Mouse (Mus musculus) heart, postnatal 36 days (tissue): ENCODE results near the gene Gm2a. TPM values are rescaled to one million over a fixed set of nuclear protein-coding genes. Genes with fewer than 3 reads are reported as not detected.
"Not testable (repeated sequence)": the region's sequence is repeated elsewhere in the genome, so short reads cannot be mapped to it uniquely, and the experiment has no call there.

Source experiments
- DNase-seq, 2 experiments: peaks; one replicate each; pipeline ENCODE4 v3.0.0; 2021 to 2022
- intact Hi-C: fragments of 180-260 bp; cut with DNase I; formaldehyde crosslinking; loops from one replicate; pipeline ENCODE4 v1.15.1; 2025
- total RNA-seq, 2 experiments: library from RNA; stranded (reverse); gene quantifications; 2 replicates each; pipeline ENCODE4 v1.2.3; 2021

Gm2a gene
- total RNA-seq, 2 experiments from 2014 or later = 10.8 to 11.8 TPM

DNA sequence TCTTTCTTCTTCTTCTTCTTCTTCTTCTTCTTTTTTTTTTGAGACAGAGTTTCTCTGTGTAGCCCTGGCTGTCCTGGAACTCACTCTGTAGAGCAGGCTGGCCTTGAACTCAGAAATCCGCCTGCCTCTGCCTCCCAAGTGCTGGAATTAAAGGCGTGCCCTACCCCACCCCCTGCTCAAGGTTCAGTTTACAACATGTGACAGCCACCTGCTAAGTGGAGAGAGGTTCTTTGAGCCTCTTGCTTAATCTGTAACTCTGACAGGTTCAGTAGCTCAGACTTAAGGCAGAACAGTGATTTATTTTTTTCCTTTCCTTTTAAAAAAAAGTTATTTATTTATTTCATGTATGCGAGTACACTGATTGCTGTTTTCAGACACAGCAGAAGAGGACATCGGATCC is 1.6 kb upstream of the Gm2a start:
- intact Hi-C loops = loop anchor here (10.0 kb wide), 1 partner anchor 359 kb away; no protein-coding TSS in a partner anchor
- not testable (repeated sequence) for DNase-seq

DNA sequence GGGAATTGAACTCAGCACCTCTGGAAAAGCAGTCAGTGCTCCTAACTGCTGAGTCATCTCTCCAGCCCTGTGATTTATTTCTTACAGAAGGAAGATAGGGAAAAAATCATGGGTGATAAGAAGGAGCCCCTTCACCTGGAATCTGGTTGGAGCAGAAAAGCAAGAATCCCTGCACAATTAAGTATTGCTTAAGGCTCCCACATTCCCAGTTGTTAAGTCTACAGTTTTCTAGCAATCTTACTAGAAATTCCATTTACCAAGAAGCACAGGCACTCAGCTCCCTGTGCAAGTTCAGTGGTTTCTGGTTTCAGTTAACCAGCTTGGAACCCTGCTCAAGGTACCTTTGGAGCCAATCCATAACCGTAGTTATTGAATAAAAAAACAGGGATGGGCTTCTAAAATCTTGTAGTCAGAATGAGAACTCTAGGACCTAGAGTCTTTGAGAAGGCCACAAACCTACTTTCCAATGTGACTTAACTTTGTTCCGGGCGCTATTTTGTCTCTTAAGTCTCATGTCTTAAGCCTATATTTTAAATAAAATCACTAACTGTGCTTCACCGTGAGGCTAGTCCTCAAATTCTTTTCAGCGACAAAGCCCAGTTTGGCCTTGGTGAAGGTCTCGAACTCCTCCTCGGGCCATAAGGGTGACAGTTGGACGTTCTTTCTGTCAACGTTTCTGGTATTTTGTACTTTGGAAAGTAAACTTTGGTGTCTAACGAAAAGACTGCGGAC is 1.0 kb upstream of the Gm2a start:
- intact Hi-C loops = loop anchor here (10.0 kb wide), 1 partner anchor 358 kb away; no protein-coding TSS in a partner anchor
- no peak for DNase-seq

GRCm38 (mm10) chr11:55098189-55098915 is 437 bp downstream of the Gm2a start:
- intact Hi-C loops = loop anchor here (10.0 kb wide), 1 partner anchor 356 kb away; no protein-coding TSS in a partner anchor
- peak in 1 of 2 experiments; percentile 12 for DNase-seq

DNA sequence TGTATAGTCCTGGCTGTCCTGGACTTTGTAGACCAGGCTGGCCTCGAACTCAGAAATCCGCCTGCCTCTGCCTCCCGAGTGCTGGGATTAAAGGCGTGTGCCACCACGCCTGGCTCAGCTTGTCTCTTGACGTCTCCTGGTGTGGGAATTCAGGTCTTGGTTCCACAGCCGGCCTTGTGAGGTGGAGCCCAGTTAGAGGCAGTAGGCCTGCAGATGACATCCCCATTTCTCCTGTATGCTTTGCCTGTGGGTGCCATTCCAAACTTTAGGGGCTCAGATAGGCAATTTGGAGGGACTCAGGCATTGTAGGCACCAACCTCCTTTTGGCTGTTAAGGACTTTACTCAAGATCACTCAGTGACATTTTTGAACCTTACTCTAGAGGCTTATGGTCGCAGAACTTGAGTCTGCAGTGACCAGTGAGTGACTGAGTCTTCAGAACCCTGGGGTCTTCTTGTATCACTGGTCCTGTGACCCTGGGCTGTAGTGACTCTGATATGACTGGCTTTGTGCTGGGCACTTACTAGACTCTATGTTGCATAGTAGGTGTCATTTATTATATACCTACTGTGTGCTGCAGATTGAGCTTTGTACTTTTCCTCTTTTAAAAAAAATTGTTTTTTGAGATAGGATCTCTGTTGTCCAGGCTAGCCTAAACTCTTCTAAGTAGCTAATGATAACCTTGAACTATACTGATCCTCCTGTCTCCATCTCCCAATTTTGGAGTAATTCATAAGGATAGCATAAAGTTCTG is 1.3 kb downstream of the Gm2a start:
- no peak for DNase-seq
- intact Hi-C loops = loop anchor here (10.0 kb wide), 1 partner anchor 356 kb away; no protein-coding TSS in a partner anchor

DNA sequence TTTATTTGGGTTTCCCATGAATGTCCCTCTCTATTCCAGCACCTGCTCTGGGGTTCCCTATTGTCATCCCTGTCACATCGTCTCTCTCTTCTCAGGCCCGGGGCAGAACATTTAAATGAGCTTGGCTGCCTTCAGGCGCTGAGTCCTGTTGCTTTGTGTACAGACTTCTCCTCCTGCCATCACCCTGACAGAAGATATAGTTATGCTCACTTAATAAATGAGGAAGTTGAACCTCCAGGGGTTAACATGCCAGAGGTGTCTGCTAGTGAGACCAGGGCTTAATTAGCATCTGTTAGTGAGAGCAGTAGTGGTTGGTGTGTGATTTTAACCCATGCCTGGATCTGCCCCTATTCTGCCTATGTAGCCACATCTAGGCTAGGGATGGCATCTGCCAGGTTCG is 2.0 kb downstream of the Gm2a start:
- DNase-seq = no peak
- intact Hi-C loops = loop anchor here (10.0 kb wide), 1 partner anchor 355 kb away; no protein-coding TSS in a partner anchor

- no peak for DNase-seq
Observed at GRCm38 (mm10) chr11:55102015-55102414, 4.1 kb downstream of the Gm2a start.

DNA sequence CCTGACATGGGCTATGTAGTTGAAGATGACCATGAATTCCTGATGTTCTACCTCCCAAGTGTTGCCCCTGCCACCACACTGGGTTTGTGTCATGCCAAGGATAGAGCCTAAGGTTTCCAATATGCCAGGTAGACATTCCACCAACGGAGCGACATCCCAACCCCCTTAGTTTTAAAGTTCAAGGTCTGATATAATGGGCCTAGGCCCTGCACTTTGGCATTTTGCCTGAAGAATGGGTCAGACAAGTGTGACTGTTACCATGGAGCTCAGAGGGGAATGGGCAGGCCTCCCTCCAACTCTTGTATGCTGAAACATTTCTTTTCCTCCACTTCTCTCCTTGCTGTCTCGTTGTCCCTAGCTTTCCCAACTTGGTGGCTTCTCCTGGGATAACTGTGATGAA is 5.3 kb downstream of the Gm2a start:
- no peak for DNase-seq
- intact Hi-C loops = no loop called here

More at GRCm38 (mm10) chr11:55102015-55102414, 4.1 kb downstream of the Gm2a start:
- intact Hi-C loops = no loop called here

GRCm38 (mm10) chr11:55105389-55105788 is 7.5 kb downstream of the Gm2a start:
- no peak for DNase-seq
- intact Hi-C loops = no loop called here

- DNase-seq = no peak
- intact Hi-C loops = no loop called here
Observed at GRCm38 (mm10) chr11:55106636-55107035, 8.7 kb downstream of the Gm2a start.

DNA sequence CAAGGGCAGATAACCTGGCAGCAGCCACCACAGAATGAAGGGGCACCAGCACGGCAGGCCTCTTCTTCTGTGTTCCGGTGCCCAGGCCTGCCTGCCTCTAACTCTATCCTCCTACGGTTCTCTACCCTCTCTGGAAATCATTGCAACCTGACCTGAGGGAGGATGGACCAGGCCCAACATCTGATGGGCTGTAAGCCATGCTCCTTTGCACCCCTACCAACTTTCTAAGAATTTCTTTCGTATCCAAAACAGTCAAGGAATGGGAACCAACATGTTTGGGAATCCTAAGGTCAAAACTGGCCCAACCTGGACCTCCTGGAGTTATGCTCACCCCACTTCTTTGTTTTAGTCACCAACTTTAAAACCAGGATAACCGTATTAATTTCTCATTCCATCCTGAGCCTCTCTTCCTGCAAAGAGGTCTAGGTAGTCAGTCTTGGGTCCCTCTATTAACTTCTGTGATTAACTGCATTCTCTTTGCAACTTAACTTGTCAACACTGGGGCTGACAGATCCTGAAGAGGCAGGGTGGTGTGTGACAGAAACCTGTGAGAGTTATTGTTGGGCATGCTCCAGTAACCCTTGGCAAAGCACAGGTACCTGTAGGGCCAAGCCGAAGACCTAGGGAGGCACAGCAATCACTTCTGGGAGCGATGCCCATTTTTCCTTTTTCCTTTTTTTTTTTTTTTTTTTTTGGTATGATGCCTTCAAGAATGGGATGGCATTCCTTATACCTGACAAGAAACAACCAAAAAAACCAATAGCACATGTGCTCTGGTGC is 11.8 kb downstream of the Gm2a start:
- intact Hi-C loops = no loop called here
- no peak for DNase-seq

- intact Hi-C loops = no loop called here
- no peak for DNase-seq
Observed at GRCm38 (mm10) chr11:55110566-55111169, 12.8 kb downstream of the Gm2a start.

DNA sequence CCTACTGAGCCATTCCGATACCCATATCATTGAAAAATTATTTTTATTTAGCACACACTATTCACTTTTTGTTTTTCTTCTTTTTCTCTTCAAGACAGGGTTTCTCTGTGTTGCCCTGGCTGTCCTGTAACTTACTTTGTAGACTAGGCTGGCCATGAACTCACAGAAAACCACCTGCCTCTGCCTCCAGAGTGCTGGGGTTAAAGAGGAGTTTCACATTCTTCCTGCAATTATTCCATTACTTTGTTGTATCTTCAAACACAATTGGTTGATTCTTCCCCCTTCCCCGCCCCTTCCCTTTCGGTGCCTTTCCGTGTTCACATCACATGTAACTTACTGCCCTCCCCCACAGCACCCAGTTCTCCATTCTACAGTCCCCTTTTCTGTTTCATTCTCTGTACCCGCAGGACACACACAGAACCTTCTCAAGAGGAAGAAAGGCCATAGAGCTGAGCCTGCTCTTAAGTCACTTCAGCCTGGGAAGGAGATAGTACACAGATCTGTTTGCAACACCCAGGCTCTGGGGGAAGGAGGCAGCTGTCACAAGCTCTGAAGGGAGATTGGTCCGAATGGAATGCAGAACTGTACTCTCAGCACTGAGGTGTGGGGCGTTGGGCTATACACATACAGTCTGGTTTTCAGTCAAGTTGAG is 15.4 kb downstream of the Gm2a start:
- intact Hi-C loops = no loop called here
- no peak for DNase-seq

DNA sequence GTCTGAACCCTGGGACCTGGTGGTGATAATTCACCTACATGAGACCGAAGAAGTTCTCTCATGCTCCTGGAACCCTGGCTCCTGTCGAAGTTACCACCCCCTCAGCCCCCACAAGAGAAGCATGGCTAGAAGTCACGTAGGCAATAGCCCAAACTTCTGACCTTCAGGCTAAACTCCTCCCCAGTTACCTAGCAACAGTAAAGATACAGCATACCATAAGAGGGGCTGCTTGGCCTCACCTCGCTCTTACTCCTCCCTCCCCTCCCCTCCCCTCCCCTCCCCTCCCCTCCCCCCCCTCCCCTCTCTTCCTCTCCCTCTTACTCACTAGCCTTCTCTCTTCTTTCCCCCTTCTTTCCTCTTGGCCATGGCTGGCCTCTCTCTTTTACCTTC is 15.9 kb downstream of the Gm2a start:
- DNase-seq, intact Hi-C loops: not testable (repeated sequence)

DNA sequence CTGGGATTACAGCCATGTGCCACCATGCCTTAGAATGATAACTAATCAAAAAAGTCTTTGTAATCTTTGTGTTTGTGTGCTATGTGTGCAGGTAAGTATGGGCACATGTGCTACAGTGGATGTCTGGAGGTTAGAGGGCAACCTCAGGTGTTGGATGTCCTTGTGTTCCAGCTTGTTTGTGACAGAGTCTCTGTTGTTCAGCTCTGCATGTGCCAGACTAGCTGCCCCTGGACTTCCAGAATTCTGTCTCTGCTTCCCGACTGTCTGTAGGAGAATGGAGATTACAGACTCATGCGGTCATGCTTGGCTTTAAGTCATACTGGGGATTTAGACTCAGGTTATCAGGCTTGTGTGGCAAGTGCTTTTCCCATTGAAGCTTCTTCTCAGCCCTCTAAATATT is 16.4 kb downstream of the Gm2a start:
- DNase-seq = no peak
- intact Hi-C loops = no loop called here

DNA sequence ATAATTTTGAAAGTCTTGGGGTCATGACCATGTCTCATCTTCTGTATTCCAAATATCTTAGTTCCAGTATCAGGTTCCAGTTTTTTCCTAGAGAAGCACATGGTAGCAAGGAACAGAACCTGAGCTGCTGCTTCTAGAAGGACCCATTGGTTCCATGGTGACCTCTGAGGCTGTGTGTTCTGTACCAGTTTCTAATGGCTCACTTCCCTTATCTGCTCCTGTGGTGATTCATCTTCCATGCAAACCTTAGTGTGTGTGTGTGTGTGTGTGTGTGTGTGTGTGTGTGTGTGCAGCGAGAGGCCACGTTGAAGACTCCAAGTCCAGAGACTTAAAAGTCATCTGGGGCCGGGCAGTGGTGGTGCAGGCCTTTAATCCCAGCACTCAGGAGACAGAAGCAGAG is 18.1 kb downstream of the Gm2a start:
- intact Hi-C loops = no loop called here
- no peak for DNase-seq

DNA sequence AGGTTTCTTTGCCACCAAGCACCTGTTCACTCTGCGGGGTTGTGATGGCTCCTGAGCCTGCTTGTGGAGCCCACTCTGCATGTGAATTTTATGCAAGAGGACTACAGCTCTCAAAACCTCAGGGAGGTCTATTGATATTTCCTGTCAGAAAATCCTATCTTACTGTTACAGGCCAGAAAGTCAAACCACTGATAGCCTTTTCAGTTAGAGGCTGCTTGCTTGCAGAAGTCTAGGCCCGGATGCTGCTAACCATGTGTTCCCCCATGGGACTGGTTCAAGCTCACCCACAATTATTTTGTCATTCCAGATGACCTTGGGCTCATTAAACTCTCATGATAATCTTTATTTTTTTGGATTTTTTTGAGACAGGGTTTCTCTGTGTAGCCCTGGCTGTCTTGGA is 19.1 kb downstream of the Gm2a start:
- no peak for DNase-seq
- intact Hi-C loops = no loop called here

DNA sequence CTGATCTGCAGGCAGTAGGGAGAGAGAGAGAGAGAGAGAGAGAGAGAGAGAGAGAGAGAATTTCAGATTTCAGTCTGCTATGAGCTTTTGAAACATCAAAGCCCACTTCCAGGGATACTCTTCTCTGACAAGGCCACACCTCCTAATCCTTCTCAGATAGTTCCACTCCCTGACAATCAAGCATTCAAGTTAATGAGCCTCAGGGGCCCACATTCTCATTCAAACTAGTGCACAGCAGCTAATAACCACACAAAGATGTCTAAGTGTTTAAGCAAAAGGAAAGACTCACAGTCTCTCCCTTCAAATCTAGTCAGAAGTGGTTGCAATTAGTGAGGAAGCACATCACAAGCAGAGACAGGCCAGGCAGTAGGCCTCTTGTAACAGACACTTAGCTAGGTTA is 22.4 kb downstream of the Gm2a start:
- intact Hi-C loops = no loop called here
- DNase-seq = no peak

DNA sequence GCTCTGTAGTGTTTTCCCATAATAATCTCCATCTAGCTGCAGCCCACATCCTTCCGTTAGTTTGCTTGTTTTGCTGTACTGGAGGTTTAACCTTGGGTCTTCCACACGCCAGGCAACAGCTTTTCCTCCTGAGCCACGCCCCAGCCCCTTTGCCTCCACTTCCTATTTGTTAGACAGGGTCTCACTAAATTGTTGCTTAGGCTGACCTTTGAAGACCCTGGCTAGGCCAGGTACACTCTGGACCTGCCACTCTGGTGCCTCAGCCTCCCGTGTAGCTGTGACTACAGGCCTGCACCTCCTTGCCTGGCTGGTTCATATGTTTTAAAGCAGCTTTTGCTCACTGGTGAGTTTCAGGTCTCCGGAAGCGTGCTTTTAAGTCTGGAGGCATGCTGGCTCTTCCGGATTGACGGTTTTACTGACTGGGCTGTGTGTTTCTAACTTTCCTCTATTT is 22.9 kb downstream of the Gm2a start:
- DNase-seq = no peak

GRCm38 (mm10) chr11:55121430-55121829 is 23.5 kb downstream of the Gm2a start:
- DNase-seq = no peak
- intact Hi-C loops = no loop called here

More for the DNA sequence above, 22.9 kb downstream of the Gm2a start:
- intact Hi-C loops = no loop called here
